Mouse (Mus musculus) kidney, adult 2 months (tissue): ENCODE measurements around the gene Anp32a.

Source experiments
- CTCF ChIP-seq: fragments of 200-500 bp; conservative IDR thresholded peaks from 2 replicates; pipeline ENCODE4 v1.5.1; 2011; ENCODE audit warnings: low read depth, mild to moderate bottlenecking, control low read depth, low read length, moderate library complexity, mixed read lengths; ENCODE audit not compliant: insufficient read depth, insufficient read length
- POLR2A ChIP-seq: fragments of 200-500 bp; IDR thresholded peaks from one replicate; pipeline ENCODE4 v1.6.1; 2011; ENCODE audit warnings: low read depth, low read length, control low read depth

DNA sequence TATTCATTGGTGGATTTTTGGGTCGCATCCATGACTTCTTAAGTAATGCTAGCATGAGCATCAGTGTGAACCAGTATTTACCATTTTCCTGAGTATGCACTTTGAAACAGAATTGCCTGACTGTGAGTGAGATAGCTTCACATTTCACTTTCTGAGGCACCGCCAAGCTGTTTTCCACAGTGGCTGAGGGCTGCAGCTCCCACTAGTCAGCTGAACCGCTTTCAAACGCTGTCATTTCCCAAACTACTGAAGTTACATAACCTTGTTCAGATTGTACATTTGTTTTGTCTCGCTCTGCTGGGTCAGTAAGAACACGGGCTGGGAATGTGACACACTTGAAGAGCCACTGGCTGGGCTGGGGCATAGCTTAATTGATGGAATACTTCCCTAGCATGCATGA is 25.5 kb upstream of the Anp32a start:
- TF ChIP-seq CTCF (no peak), POLR2A (no peak)
